Mouse (Mus musculus): ENCODE data around the gene Tulp1. TPM values are rescaled to one million over a fixed set of nuclear protein-coding genes. Genes with fewer than 3 reads are reported as not detected.

Gene Tulp1
- total RNA-seq, 2 experiments from 2014 or later: not detected

GRCm38 (mm10) chr17:28315611-28316160, 49.3 kb downstream of the Tulp1 start:
- DNase-seq (ENCODE audit: low spot score in 2 of 2): no peak

GRCm38 (mm10) chr17:28313880-28314225, 51.2 kb downstream of the Tulp1 start:
- peak in 1 of 2 experiments; percentile 25 for DNase-seq (ENCODE audit: low spot score in 2 of 2)

GRCm38 (mm10) chr17:28313212-28313879, 51.7 kb downstream of the Tulp1 start, which contains the start of gene Fance:
Gene Fance (plus strand): TSS chr17:28313519.
- peak; percentile 92 to 93 for DNase-seq (ENCODE audit: low spot score in 2 of 2)

- no peak for DNase-seq (ENCODE audit: low spot score in 2 of 2)
These were observed 52.5 kb downstream of the Tulp1 start for GRCm38 (mm10) chr17:28312232-28313211.

GRCm38 (mm10) chr17:28311366-28312132, 53.5 kb downstream of the Tulp1 start:
- DNase-seq (ENCODE audit: low spot score in 2 of 2): no peak

- no peak for DNase-seq (ENCODE audit: low spot score in 2 of 2)
These were observed 54.2 kb downstream of the Tulp1 start for GRCm38 (mm10) chr17:28310831-28311230.

GRCm38 (mm10) chr17:28308297-28309195, 56.5 kb downstream of the Tulp1 start:
- peak; percentile 83 to 94 for DNase-seq (ENCODE audit: low spot score in 2 of 2)

GRCm38 (mm10) chr17:28305172-28305571, 59.9 kb downstream of the Tulp1 start:
- no peak for DNase-seq (ENCODE audit: low spot score in 2 of 2)

Other genes starting within 250 kb of the Tulp1 start
- gene Scube3, start 223.1 kb downstream of the Tulp1 start, total RNA-seq (2021): 1 to 10 TPM; 2.8 to 2.9 TPM
- 100 to 1,000 TPM; 111 to 116 TPM for gene Zfp523, start 188.1 kb downstream of the Tulp1 start, total RNA-seq (2021)
- 1 to 10 TPM; 3.1 to 4.1 TPM for gene Def6, start 157.4 kb downstream of the Tulp1 start, total RNA-seq (2021)
- 10 to 100 TPM; 27.9 to 28.6 TPM for gene Ppard, start 132.5 kb downstream of the Tulp1 start, total RNA-seq (2021)
- gene Fance, start 51.7 kb downstream of the Tulp1 start, total RNA-seq (2021): 10 to 100 TPM; 25.4 to 25.5 TPM
- gene Rpl10a, start 36.8 kb downstream of the Tulp1 start, total RNA-seq (2021): 100 to 1,000 TPM; 322 to 334 TPM
- 1 to 10 TPM; 2.3 to 2.5 TPM for gene Tead3, start 14.4 kb downstream of the Tulp1 start, total RNA-seq (2021)
- gene Fkbp5, start 152.3 kb upstream of the Tulp1 start, total RNA-seq (2021): 10 to 100 TPM; 37.8 to 42.8 TPM
- not detected for gene Armc12, start 165.6 kb upstream of the Tulp1 start, total RNA-seq (2021)
- gene Clpsl2, start 184.2 kb upstream of the Tulp1 start, total RNA-seq (2021): not detected
- gene Clps, start 195.5 kb upstream of the Tulp1 start, total RNA-seq (2021): not detected
- gene Lhfpl5, start 210.4 kb upstream of the Tulp1 start, total RNA-seq (2021): 1 to 10 TPM; 3.6 to 4.1 TPM